Mouse (Mus musculus): ENCODE data around the gene Wnt10b.

DNA sequence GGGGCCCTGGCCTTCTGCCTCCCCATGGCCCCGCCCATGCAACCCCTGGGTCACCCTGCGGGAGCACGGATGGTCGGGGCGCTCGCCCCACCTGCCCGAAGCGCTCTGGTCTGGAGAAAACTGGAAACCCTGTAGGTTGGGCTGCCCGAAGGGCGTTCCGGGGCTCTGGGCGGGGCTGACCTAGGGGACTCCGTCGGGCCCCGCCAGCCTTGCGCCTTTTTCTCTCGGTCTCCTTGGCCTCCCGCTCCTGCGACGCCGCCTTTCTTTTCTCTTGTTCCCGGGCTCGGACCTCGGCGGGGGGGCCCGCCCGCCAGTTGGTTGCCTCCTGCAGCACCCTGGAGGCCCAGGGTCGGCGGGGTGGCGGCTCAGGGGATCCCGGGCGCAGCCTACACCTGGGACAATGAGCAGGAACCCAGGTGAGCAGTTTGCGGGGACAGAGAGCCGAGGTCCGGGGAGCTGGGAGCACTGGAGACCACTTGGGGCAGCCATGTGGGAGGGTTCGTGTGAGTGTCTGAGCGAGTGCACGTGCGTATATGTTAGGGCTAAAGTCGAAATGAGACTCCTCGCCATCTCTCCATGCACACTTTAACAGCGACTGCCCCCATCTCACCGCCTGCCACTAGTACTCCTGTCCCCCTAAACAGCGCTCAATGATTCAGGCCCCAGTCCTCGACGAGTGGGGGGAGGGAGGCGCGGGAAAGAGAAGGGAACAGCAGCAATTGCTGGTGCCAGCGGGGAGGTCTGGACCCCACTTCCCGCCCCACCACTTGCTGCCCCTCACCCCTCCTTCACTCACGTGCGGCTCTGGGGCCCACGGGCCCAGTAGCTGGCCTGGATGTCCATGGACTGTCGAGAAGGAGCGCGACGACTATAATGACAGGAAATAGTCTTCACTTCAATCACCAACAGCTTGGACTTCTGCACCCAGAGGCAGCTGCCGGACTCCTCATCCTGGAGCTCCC lies 29.1 kb upstream of the Wnt10b start:
- no peak for TF ChIP-seq POLR2A (IDR thresholded peaks at IDR 0.05; ENCODE audit: insufficient read depth, low read depth, low read length)
- TF ChIP-seq CTCF (IDR thresholded peaks at IDR 0.05): no peak
- TF ChIP-seq EP300 (IDR thresholded peaks at IDR 0.05; ENCODE audit: insufficient read depth, low read depth, low read length): no peak

Measured in heart, adult 2 months (tissue).